Mouse (Mus musculus) bone marrow, adult 2 months (tissue): ENCODE measurements at regions not wholly inside any gene's neighbourhood (a gene's known extent, or its start where the extent isn't known, plus 50 kb on each side); places are given as distances from the start of the nearest gene placed in this dataset.

ENCODE experiments used
- H3K27ac ChIP-seq: fragments of 200-500 bp; 2 replicates; pipeline ENCODE4 v1.5.1; 2012; ENCODE audit warnings: low read depth, mild to moderate bottlenecking, control low read depth, inconsistent platforms, low read length; ENCODE audit not compliant: control insufficient read depth, poor library complexity, insufficient read depth
- H3K4me1 ChIP-seq: fragments of 200-500 bp; 2 replicates; pipeline ENCODE4 v1.6.1; 2011; ENCODE audit warnings: low read length; ENCODE audit not compliant: control insufficient read depth, insufficient read depth
- H3K4me3 ChIP-seq: fragments of 200-500 bp; replicated peaks from 2 replicates; pipeline ENCODE3; 2011; ENCODE audit warnings: mild to moderate bottlenecking, low read depth, low read length, control low read depth; ENCODE audit not compliant: control insufficient read depth
- CTCF ChIP-seq: fragments of 200-500 bp; IDR thresholded peaks from 2 replicates; pipeline ENCODE4 v1.5.1; 2011; ENCODE audit warnings: low read length, control low read depth; ENCODE audit not compliant: control insufficient read depth, insufficient read depth
- POLR2A ChIP-seq: fragments of 200-500 bp; IDR thresholded peaks from 2 replicates; pipeline ENCODE4 v1.6.1; 2011; ENCODE audit warnings: low read depth, mild to moderate bottlenecking, control low read depth, low read length, borderline replicate concordance; ENCODE audit not compliant: control insufficient read depth
- WGBS: fragments of 180-500 bp; shearing (Covaris S2); methylation state at CpG from one replicate; pipeline ENCODE4 v1.1.7; 2018; 5-methylcytosine and 5-hydroxymethylcytosine counted together

GRCm38 (mm10) chr1:76575487-76575886 lies 939.4 kb downstream of the Epha4 start:
- Histone ChIP-seq H3K27ac (no peak overlapping the region), H3K4me1 (no peaks in the 10 kb centered on the region), H3K4me3 (no peak overlapping the region)
- TF ChIP-seq POLR2A (no peak), CTCF (no peak)
- 66% methylated on average over 5 of the region's 5 CpGs for WGBS

GRCm38 (mm10) chr1:76585921-76586320 lies 929.0 kb downstream of the Epha4 start:
- Histone ChIP-seq H3K4me1 (no peaks in the 10 kb centered on the region), H3K27ac (no peak overlapping the region), H3K4me3 (no peak overlapping the region)
- TF ChIP-seq POLR2A = no peak
- TF ChIP-seq CTCF = no peak
- 85% methylated on average over 2 of the region's 2 CpGs for WGBS

DNA sequence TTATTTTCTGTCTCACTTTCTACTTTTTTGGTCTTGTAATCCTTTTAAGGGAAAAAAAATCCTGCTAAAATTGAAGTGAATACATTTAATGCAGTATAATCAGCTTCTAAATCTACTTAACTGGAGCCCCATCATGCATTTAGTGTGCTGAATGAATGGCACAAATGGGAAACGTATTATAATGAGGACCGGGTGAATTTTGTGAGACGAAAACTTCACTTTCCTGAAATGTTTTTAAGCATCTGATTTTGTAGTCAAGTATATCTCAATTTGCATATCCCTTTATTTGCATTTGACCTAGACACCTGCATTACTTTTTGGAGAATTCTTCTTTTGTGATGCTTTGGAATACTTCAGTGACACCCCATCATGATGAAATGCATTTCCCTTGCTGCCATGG lies 889.1 kb downstream of the Epha4 start:
- no peak overlapping the region for H3K4me3 ChIP-seq
- 87% methylated on average over 3 of the region's 3 CpGs for WGBS
- no peak overlapping the region for H3K27ac ChIP-seq
- TF ChIP-seq CTCF (no peak), POLR2A (no peak)
- no peaks in the 10 kb centered on the region for H3K4me1 ChIP-seq

GRCm38 (mm10) chr1:76629861-76630260 lies 885.0 kb downstream of the Epha4 start:
- TF ChIP-seq CTCF (no peak), POLR2A (no peak)
- H3K4me3 ChIP-seq = no peak overlapping the region
- no peak overlapping the region for H3K27ac ChIP-seq
- no peaks in the 10 kb centered on the region for H3K4me1 ChIP-seq

GRCm38 (mm10) chr1:76634071-76634470 lies 880.8 kb downstream of the Epha4 start:
- TF ChIP-seq CTCF = no peak
- no peak for TF ChIP-seq POLR2A
- Histone ChIP-seq H3K27ac (no peak overlapping the region), H3K4me3 (no peak overlapping the region), H3K4me1 (no peaks in the 10 kb centered on the region)
- WGBS = 69% methylated on average over 1 of the region's 1 CpGs

GRCm38 (mm10) chr1:76637268-76638009 lies 877.4 kb downstream of the Epha4 start:
- Histone ChIP-seq H3K4me3 (no peak overlapping the region), H3K27ac (no peak overlapping the region), H3K4me1 (no peaks in the 10 kb centered on the region)
- WGBS = 82% methylated on average over 19 of the region's 19 CpGs
- TF ChIP-seq POLR2A (no peak), CTCF (no peak)

GRCm38 (mm10) chr1:76638010-76638400 lies 876.9 kb downstream of the Epha4 start:
- no peaks in the 10 kb centered on the region for H3K4me1 ChIP-seq
- TF ChIP-seq CTCF (no peak), POLR2A (no peak)
- H3K27ac ChIP-seq = no peak overlapping the region
- WGBS = 78% methylated on average over 5 of the region's 5 CpGs
- no peak overlapping the region for H3K4me3 ChIP-seq

DNA sequence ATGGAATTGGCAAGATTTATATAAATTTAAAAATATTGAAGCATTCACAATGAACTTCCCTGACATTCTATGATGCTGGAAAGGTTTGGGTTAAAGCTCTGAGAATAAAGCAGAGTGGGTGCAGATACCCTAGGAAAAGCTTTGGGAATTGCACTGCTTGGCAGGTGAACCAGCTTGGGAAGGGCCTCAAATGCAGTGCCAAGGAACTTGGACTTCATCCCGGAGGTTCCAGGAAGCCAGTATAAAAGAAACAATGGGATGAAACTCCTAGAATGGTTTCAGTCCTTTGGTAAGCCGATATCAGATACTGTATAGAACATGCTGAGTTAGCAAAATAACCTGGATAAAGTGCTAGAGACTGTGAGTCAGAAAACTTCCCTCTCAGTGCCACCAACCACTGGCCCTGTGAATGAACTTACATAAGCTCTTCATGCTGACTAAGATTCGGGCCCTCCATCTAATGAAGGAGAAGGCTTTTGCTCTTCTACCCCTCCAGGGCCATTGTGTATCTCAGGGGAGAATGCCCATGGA lies 873.6 kb downstream of the Epha4 start:
- no peak overlapping the region for H3K4me3 ChIP-seq
- WGBS = 69% methylated on average over 3 of the region's 3 CpGs
- TF ChIP-seq POLR2A (no peak), CTCF (no peak)
- H3K27ac ChIP-seq = no peak overlapping the region
- no peaks in the 10 kb centered on the region for H3K4me1 ChIP-seq
